Mouse (Mus musculus) small intestine, adult 2 months (tissue): ENCODE measurements around the gene App.

Experiments
- CTCF ChIP-seq: fragments of 200-500 bp; IDR thresholded peaks from 2 replicates; pipeline ENCODE4 v1.5.1; 2012; ENCODE audit warnings: low read depth, mild to moderate bottlenecking, control low read depth, inconsistent platforms, low read length, moderate library complexity, mixed read lengths; ENCODE audit not compliant: insufficient replicate concordance, insufficient read length; ENCODE audit errors: extremely low read depth
- POLR2A ChIP-seq: fragments of 200-500 bp; IDR thresholded peaks from 2 replicates; pipeline ENCODE4 v1.6.1; 2012; ENCODE audit warnings: low read depth, mild to moderate bottlenecking, control low read depth, inconsistent platforms, low read length, moderate library complexity

- no peak for TF ChIP-seq POLR2A
- no peak for TF ChIP-seq CTCF
Measured at GRCm38 (mm10) chr16:85084152-85084551, 89.4 kb downstream of the App start.
